Mouse (Mus musculus): ENCODE results near the gene Epn2.
A peak's percentile ranks its signal among the peaks of the same experiment; 100 is the strongest.
"Not testable (repeated sequence)": the region's sequence is repeated elsewhere in the genome, so short reads cannot be mapped to it uniquely, and the experiment has no call there.

Epn2 gene

GRCm38 (mm10) chr11:61592061-61592460, 12.6 kb upstream of the Epn2 start:
- no peak for DNase-seq (ENCODE audit: low read depth, low spot score)

GRCm38 (mm10) chr11:61590516-61591213, 11.2 kb upstream of the Epn2 start:
- DNase-seq (ENCODE audit: low read depth, low spot score): peak; percentile 71

- DNase-seq (ENCODE audit: low read depth, low spot score): no peak
These were observed 5.9 kb upstream of the Epn2 start for GRCm38 (mm10) chr11:61585421-61585820.

GRCm38 (mm10) chr11:61584830-61585229, 5.3 kb upstream of the Epn2 start:
- no peak for DNase-seq (ENCODE audit: low read depth, low spot score)

- DNase-seq (ENCODE audit: low read depth, low spot score): no peak
These were observed 4.6 kb upstream of the Epn2 start for GRCm38 (mm10) chr11:61584096-61584495.

GRCm38 (mm10) chr11:61582808-61583207, 3.3 kb upstream of the Epn2 start:
- not testable (repeated sequence) for DNase-seq (ENCODE audit: low read depth, low spot score)

GRCm38 (mm10) chr11:61579878-61580381, 443 bp upstream of the Epn2 start:
- DNase-seq (ENCODE audit: low read depth, low spot score): no peak

- no peak for DNase-seq (ENCODE audit: low read depth, low spot score)
These were observed 925 bp downstream of the Epn2 start for GRCm38 (mm10) chr11:61578541-61578982.

- no peak for DNase-seq (ENCODE audit: low read depth, low spot score)
These were observed 1.5 kb downstream of the Epn2 start for GRCm38 (mm10) chr11:61577991-61578390.

GRCm38 (mm10) chr11:61577349-61577748, 2.1 kb downstream of the Epn2 start:
- DNase-seq (ENCODE audit: low read depth, low spot score): no peak

GRCm38 (mm10) chr11:61573266-61573665, 6.2 kb downstream of the Epn2 start:
- no peak for DNase-seq (ENCODE audit: low read depth, low spot score)

- no peak for DNase-seq (ENCODE audit: low read depth, low spot score)
These were observed 8.3 kb downstream of the Epn2 start for GRCm38 (mm10) chr11:61571225-61571624.

- no peak for DNase-seq (ENCODE audit: low read depth, low spot score)
These were observed 9.8 kb downstream of the Epn2 start for GRCm38 (mm10) chr11:61569671-61570070.

- DNase-seq (ENCODE audit: low read depth, low spot score): peak; percentile 77
These were observed 14.9 kb downstream of the Epn2 start for GRCm38 (mm10) chr11:61564566-61564965.

- DNase-seq (ENCODE audit: low read depth, low spot score): no peak
These were observed 15.5 kb downstream of the Epn2 start for GRCm38 (mm10) chr11:61563939-61564338.

- no peak for DNase-seq (ENCODE audit: low read depth, low spot score)
These were observed 17.1 kb downstream of the Epn2 start for GRCm38 (mm10) chr11:61562421-61562820.

- no peak for DNase-seq (ENCODE audit: low read depth, low spot score)
These were observed 19.9 kb downstream of the Epn2 start for GRCm38 (mm10) chr11:61559572-61559971.

- DNase-seq (ENCODE audit: low read depth, low spot score): no peak
These were observed 26.3 kb downstream of the Epn2 start for GRCm38 (mm10) chr11:61553015-61553754.

- no peak for DNase-seq (ENCODE audit: low read depth, low spot score)
These were observed 28.9 kb downstream of the Epn2 start for GRCm38 (mm10) chr11:61550631-61551030.

- DNase-seq (ENCODE audit: low read depth, low spot score): no peak
These were observed 31.8 kb downstream of the Epn2 start for GRCm38 (mm10) chr11:61547710-61548109.

GRCm38 (mm10) chr11:61546452-61546851, 33.0 kb downstream of the Epn2 start:
- DNase-seq (ENCODE audit: low read depth, low spot score): no peak

GRCm38 (mm10) chr11:61545586-61545985, 33.9 kb downstream of the Epn2 start:
- DNase-seq (ENCODE audit: low read depth, low spot score): no peak

- DNase-seq (ENCODE audit: low read depth, low spot score): no peak
These were observed 38.4 kb downstream of the Epn2 start for GRCm38 (mm10) chr11:61541106-61541505.
